Mouse (Mus musculus): ENCODE data around the gene L3mbtl3.

GRCm38 (mm10) chr10:26350153-26350552, 25.6 kb downstream of the L3mbtl3 start:
- TF ChIP-seq EP300 (IDR thresholded peaks at IDR 0.05; ENCODE audit: low read depth) (no peak), CTCF (IDR thresholded peaks at IDR 0.05; ENCODE audit: low read depth) (no peak)

Data from liver, postnatal 0 days (tissue).